Mouse (Mus musculus) CD8-positive naive resting alpha-beta T cell, adult 57 days (primary cell): ENCODE results near the gene Olfr288. TPM values are rescaled to one million over a fixed set of nuclear protein-coding genes. Genes with fewer than 3 reads are reported as not detected.

Experiments used
- total RNA-seq: library from RNA; stranded (reverse); gene quantifications from one replicate; pipeline ENCODE4 v1.2.4, GENCODE M21; 2023

Olfr288 gene
- total RNA-seq, result not detected

GRCm38 (mm10) chr15:98195442-98195841 lies at the start of gene Olfr288:
Gene Olfr288, minus strand, starts transcription at chr15:98195542.

GRCm38 (mm10) chr15:98234350-98234749 lies 39.0 kb upstream of the Olfr288 start, which contains the start of gene Olfr286:
Gene Olfr286, minus strand, starts transcription at chr15:98234450.

DNA sequence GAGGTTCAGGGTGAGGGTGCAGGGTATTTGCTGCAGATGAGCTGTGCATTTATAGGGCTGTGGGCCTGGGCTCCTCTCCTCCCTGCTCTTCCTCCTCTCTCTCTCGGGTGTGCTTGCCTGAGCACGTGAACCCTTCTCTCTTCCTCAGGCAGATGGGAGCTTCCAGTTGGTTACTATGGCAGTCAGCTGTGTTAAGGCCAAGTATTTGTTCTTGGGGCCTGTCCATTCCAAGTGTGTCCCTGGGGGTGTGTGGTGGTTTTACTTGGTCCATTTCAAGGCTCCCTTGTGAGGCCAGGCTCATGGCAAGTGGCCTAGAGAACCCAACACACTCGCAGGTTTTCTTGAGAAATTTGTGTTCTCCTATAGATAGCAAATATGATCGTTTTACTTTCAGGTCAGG lies 25.5 kb upstream of the Olfr288 start, which contains the start of the genes Gm44579 and Olfr287:
Gm44579 (minus strand) TSS at position 101 of the 400 bp plus-strand sequence.
Olfr287 (minus strand) TSS at position 180 of the 400 bp plus-strand sequence.

DNA sequence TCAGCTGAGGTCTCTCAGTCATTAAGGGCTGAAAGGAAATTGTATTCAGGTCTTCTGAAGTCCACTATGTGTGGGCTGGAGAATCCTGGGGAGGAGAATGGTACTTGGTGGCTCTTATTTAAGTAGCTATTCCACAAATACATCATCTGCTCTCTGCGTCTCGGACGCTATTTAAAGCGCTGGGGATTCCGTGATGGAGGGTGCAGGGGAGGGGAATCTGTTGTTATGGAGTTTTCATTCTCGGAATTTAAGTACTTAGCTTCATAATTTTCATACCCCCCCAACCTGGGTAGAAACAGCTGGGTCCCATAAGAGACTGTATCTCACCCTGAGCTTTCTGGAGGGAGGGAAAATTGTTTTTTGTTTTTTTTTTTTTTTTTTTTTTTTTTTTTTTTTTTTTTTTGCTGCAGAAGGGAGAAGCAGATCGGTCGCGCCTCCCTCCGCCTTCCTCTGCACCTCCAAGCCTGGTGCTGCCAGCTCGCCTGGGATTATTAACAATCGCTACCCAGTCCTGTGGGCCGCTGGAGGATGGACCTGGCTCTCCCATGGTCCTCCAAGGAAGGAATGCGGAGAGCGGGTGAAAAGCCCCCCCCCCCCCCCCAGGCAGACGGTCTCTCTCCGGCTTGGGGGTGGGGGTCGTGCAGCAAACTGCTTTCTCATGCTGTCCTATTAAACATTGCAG lies 28.2 kb downstream of the Olfr288 start, which contains the start of gene Ccdc184:
Ccdc184 (plus strand) TSS at position 196 of the 682 bp plus-strand sequence.

DNA sequence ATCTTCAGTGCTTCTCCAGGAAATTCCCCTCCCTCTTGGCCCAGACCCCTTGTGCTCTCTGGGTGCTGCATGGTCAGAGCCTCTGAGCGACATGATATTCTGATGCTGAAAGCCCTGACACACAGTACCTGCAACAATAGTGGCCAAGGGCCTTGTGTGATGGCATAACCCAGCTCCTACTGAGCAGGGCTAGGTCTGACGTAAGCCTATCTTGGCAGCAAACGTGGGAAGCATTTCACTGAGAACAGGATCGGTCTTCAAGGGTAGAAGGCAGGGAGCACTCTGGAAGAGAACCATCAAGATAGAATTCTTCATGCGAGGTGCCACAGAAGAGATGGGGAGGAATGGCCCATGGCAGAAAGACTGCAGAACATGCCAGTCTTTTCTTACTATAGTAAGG lies 29.8 kb downstream of the Olfr288 start, which contains the start of gene Asb8:
Asb8 (minus strand) TSS at position 101 of the 400 bp plus-strand sequence.

Other genes starting within 250 kb of the Olfr288 start
- 14.1 TPM for gene Tmem106c, start 231.3 kb downstream of the Olfr288 start, total RNA-seq
- 0.24 TPM for gene Col2a1, start 190.8 kb downstream of the Olfr288 start, total RNA-seq
- 9.5 TPM for gene Pfkm, start 103.0 kb downstream of the Olfr288 start, total RNA-seq
- 50.0 TPM for gene Senp1, start 101.8 kb downstream of the Olfr288 start, total RNA-seq
- 18.6 TPM for gene Asb8, start 29.9 kb downstream of the Olfr288 start, total RNA-seq
- gene Ccdc184, start 28.4 kb downstream of the Olfr288 start, total RNA-seq, result not detected
- gene Gm44579, start 25.4 kb upstream of the Olfr288 start, total RNA-seq, result not detected
- gene Olfr287, start 25.5 kb upstream of the Olfr288 start, total RNA-seq, result not detected
- not detected for gene Olfr286, start 38.9 kb upstream of the Olfr288 start, total RNA-seq
- not detected for gene H1fnt, start 61.8 kb upstream of the Olfr288 start, total RNA-seq
- not detected for gene Zfp641, start 100.6 kb upstream of the Olfr288 start, total RNA-seq
- not detected for gene Olfr285, start 121.8 kb upstream of the Olfr288 start, total RNA-seq
- not detected for gene Olfr284, start 145.4 kb upstream of the Olfr288 start, total RNA-seq
- gene Olfr283, start 185.4 kb upstream of the Olfr288 start, total RNA-seq, result not detected
- gene Olfr282, start 235.7 kb upstream of the Olfr288 start, total RNA-seq, result not detected